Mouse (Mus musculus): Measurements from ENCODE around the gene Srd5a2.

DNA sequence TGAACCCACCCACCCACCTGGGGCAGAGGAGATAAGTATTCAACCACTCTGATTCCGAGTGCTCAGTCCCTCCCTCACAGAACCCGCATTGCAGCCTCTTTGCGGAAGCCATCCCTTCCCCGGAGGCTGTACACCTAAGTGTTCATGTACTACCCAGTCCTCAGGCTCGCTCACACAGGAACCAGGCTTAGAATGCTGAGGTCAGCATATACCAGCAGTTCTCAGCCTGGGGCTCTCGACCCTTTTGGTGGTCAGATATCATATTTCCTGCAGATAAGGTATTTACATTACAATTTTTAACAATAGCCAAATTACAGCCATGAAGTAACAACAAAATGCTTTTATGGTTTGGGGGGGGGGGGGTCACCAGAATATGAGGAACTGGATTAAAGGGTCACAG is 32.6 kb downstream of the Srd5a2 start:
- TF ChIP-seq POLR2A (IDR thresholded peaks at IDR 0.05; ENCODE audit: control insufficient read depth in 1 of 2, insufficient read depth in 1 of 2, low read depth in 1 of 2, low read length in 2 of 2, poor library complexity in 1 of 2) (no peak), MYC (IDR thresholded peaks at IDR 0.05; ENCODE audit: low read depth, low read length) (no peak), TAL1 (IDR thresholded peaks at IDR 0.05; ENCODE audit: low read length) (no peak)
